Mouse (Mus musculus) myocyte (in vitro differentiated cells): Measurements from ENCODE around the gene Eif4a1. TPM values are rescaled to one million over a fixed set of nuclear protein-coding genes. Genes with fewer than 3 reads are reported as not detected.

Source experiments
- H3K27me3 ChIP-seq: one replicate; pipeline ENCODE4 v1.6.1; 2011; ENCODE audit not compliant: control insufficient read depth, insufficient read depth, insufficient read length
- H3K36me3 ChIP-seq: one replicate; pipeline ENCODE4 v1.6.1; 2011; ENCODE audit not compliant: control insufficient read depth, insufficient read depth
- H3K4me2 ChIP-seq: one replicate; pipeline ENCODE4 v1.6.1; 2011; ENCODE audit warnings: low read depth, control low read depth
- H3K4me3 ChIP-seq: one replicate; pipeline ENCODE4 v1.5.1; 2011; ENCODE audit warnings: mild to moderate bottlenecking, control low read depth, moderate library complexity
- H3K79me2 ChIP-seq: one replicate; pipeline ENCODE4 v1.6.1; 2011; ENCODE audit not compliant: control insufficient read depth, insufficient read depth
- H3ac ChIP-seq: one replicate; pipeline ENCODE4 v1.6.1; 2011; ENCODE audit not compliant: control insufficient read depth, insufficient read length
- CEBPB ChIP-seq: IDR thresholded peaks from 2 replicates; pipeline ENCODE4 v1.6.1; 2011; ENCODE audit warnings: mild to moderate bottlenecking, moderate library complexity; ENCODE audit not compliant: poor library complexity, insufficient read depth, severe bottlenecking
- E2F4 ChIP-seq: IDR thresholded peaks from one replicate; pipeline ENCODE4 v1.6.1; 2011; ENCODE audit warnings: mild to moderate bottlenecking, control low read depth, moderate library complexity; ENCODE audit not compliant: insufficient read depth
- MAX ChIP-seq: IDR thresholded peaks from one replicate; pipeline ENCODE4 v1.6.1; 2011; ENCODE audit warnings: low read depth, mild to moderate bottlenecking, control low read depth
- MYOD1 ChIP-seq, 3 experiments: IDR thresholded peaks; one replicate each; pipeline ENCODE4 v1.6.1; 2011; ENCODE audit warnings: control low read depth in 2 of 3, low read depth in 2 of 3, mild to moderate bottlenecking in 2 of 3, moderate library complexity in 1 of 3; ENCODE audit not compliant: insufficient read length in 2 of 3, control insufficient read depth in 1 of 3
- MYOG ChIP-seq, 3 experiments: IDR thresholded peaks; one replicate each; pipeline ENCODE4 v1.6.1; 2011; ENCODE audit warnings: control low read depth in 2 of 3, low read depth in 2 of 3, mild to moderate bottlenecking in 2 of 3; ENCODE audit not compliant: insufficient read length in 2 of 3, control insufficient read depth in 1 of 3, insufficient read depth in 1 of 3
- POLR2A ChIP-seq: IDR thresholded peaks from one replicate; pipeline ENCODE4 v1.6.1; 2011; ENCODE audit warnings: low read depth, mild to moderate bottlenecking, control low read depth, moderate library complexity; ENCODE audit not compliant: insufficient read length
- POLR2AphosphoS2 ChIP-seq: IDR thresholded peaks from one replicate; pipeline ENCODE4 v1.6.1; 2011; ENCODE audit warnings: low read depth, control low read depth; ENCODE audit not compliant: insufficient read length
- REST ChIP-seq: IDR thresholded peaks from one replicate; pipeline ENCODE4 v1.6.1; 2011; ENCODE audit warnings: mild to moderate bottlenecking, control low read depth, moderate library complexity; ENCODE audit not compliant: insufficient read depth, insufficient read length
- SRF ChIP-seq: IDR thresholded peaks from one replicate; pipeline ENCODE4 v1.6.1; 2011; ENCODE audit warnings: low read depth; ENCODE audit not compliant: control insufficient read depth, insufficient read length
- TCF12 ChIP-seq: IDR thresholded peaks from one replicate; pipeline ENCODE4 v1.6.1; 2011; ENCODE audit warnings: mild to moderate bottlenecking, control low read depth; ENCODE audit not compliant: poor library complexity, insufficient read depth, severe bottlenecking
- TCF3 ChIP-seq: IDR thresholded peaks from one replicate; pipeline ENCODE4 v1.6.1; 2011; ENCODE audit warnings: low read depth, control low read depth; ENCODE audit not compliant: insufficient read length
- USF1 ChIP-seq: IDR thresholded peaks from one replicate; pipeline ENCODE4 v1.6.1; 2011; ENCODE audit warnings: low read depth, mild to moderate bottlenecking, control low read depth, moderate library complexity
- polyA plus RNA-seq: library from polyadenylated mRNA; unstranded; fragments of >200 nt; fragmentation: generic; extraction: Trizol; gene quantifications from one replicate; pipeline ENCODE4 v1.2.1, GENCODE M21; 2012; ENCODE audit warnings: missing spikeins

Gene Eif4a1
- polyA plus RNA-seq, 1 experiment = 553 TPM

DNA sequence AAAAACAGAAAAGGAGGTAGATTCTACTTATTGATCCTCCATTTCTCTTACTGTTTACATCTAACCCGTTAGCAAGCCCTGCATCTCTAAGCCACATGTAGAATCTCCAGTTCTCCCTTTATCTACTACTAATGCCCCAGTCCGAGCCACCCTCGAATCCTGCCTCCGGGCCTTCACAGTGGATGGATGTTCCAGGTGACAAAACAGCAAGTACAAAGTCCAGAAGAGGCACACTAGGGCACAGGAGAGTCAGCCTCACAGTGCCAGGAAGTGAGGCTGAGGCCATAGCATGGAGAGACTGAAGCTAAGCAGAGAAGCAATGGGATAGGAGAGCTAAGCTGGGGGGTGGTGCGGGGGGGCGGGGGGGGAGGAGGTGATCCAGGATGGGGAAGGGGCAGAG is 20.6 kb upstream of the Eif4a1 start:
- H3K36me3 ChIP-seq = no peaks in the 10 kb centered on the region
- no peak for TF ChIP-seq TCF12
- no peak for TF ChIP-seq POLR2AphosphoS2
- no peak for TF ChIP-seq MAX
- TF ChIP-seq TCF3 = no peak
- no peak for TF ChIP-seq MYOG (IDR thresholded peaks at IDR 0.05; ENCODE audit: control insufficient read depth in 1 of 3, insufficient read depth in 1 of 3, insufficient read length in 2 of 3, low read depth in 2 of 3)
- no peak for TF ChIP-seq E2F4
- no peak for TF ChIP-seq MYOD1 (IDR thresholded peaks at IDR 0.05; ENCODE audit: control insufficient read depth in 1 of 3, insufficient read length in 2 of 3, low read depth in 2 of 3)
- TF ChIP-seq POLR2A = no peak
- no peak overlapping the region for H3ac ChIP-seq
- H3K79me2 ChIP-seq = no peaks in the 10 kb centered on the region
- H3K4me2 ChIP-seq = no peak overlapping the region
- no peaks in the 10 kb centered on the region for H3K27me3 ChIP-seq
- H3K4me3 ChIP-seq = no peak overlapping the region

- H3ac ChIP-seq = no peak overlapping the region
- no peaks in the 10 kb centered on the region for H3K79me2 ChIP-seq
- no peak overlapping the region for H3K4me2 ChIP-seq
- no peak overlapping the region for H3K4me3 ChIP-seq
- H3K27me3 ChIP-seq = no peaks in the 10 kb centered on the region
- TF ChIP-seq MYOD1 (IDR thresholded peaks at IDR 0.05; ENCODE audit: control insufficient read depth in 1 of 3, insufficient read length in 2 of 3, low read depth in 2 of 3) (peak in 1 of 3 experiments; percentile 46), USF1 (no peak), MYOG (IDR thresholded peaks at IDR 0.05; ENCODE audit: control insufficient read depth in 1 of 3, insufficient read depth in 1 of 3, insufficient read length in 2 of 3, low read depth in 2 of 3) (peak in 1 of 3 experiments; percentile 14)
- H3K36me3 ChIP-seq = no peaks in the 10 kb centered on the region
Observed at GRCm38 (mm10) chr11:69692196-69692811, 20.1 kb upstream of the Eif4a1 start.

- Histone ChIP-seq H3ac (no peak overlapping the region), H3K4me3 (no peak overlapping the region), H3K36me3 (no peaks in the 10 kb centered on the region), H3K79me2 (no peaks in the 10 kb centered on the region), H3K4me2 (no peak overlapping the region), H3K27me3 (no peaks in the 10 kb centered on the region)
- no peak for TF ChIP-seq CEBPB
- no peak for TF ChIP-seq USF1
- TF ChIP-seq TCF3 = no peak
- TF ChIP-seq MYOG (IDR thresholded peaks at IDR 0.05; ENCODE audit: control insufficient read depth in 1 of 3, insufficient read depth in 1 of 3, insufficient read length in 2 of 3, low read depth in 2 of 3) = no peak
- TF ChIP-seq REST = no peak
- TF ChIP-seq POLR2AphosphoS2 = no peak
- TF ChIP-seq SRF = no peak
Observed at GRCm38 (mm10) chr11:69689891-69690290, 17.7 kb upstream of the Eif4a1 start.

DNA sequence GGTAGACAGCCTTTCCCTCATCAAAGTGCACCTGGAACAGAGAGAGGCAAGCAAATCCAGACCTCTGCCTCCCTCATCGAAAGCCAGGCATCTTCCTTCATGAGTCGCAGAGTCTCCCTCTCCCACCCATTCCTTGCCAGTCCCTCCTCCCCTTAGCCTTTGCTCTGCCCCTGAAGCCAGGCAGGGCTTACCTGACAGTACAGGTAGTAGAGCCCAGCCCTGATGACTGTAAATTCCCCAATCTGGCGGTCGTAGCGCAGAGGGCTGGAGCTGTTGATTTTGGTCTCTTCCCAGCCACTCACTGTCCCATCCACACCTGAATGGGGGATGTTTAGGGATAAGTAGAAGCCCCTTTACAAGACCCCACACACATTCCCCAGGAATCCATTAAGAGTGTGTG is 14.8 kb upstream of the Eif4a1 start:
- TF ChIP-seq USF1 = no peak
- TF ChIP-seq E2F4 = no peak
- TF ChIP-seq POLR2AphosphoS2 = no peak
- no peak for TF ChIP-seq MYOD1 (IDR thresholded peaks at IDR 0.05; ENCODE audit: control insufficient read depth in 1 of 3, insufficient read length in 2 of 3, low read depth in 2 of 3)
- TF ChIP-seq REST = no peak
- no peak for TF ChIP-seq TCF3
- no peaks in the 10 kb centered on the region for H3K27me3 ChIP-seq
- no peak overlapping the region for H3K4me3 ChIP-seq
- H3ac ChIP-seq = no peak overlapping the region
- no peaks in the 10 kb centered on the region for H3K36me3 ChIP-seq
- H3K4me2 ChIP-seq = no peak overlapping the region
- no peaks in the 10 kb centered on the region for H3K79me2 ChIP-seq

- no peaks in the 10 kb centered on the region for H3K27me3 ChIP-seq
- peaks cover 3% of the 10 kb centered on the region for H3K79me2 ChIP-seq
- H3ac ChIP-seq = no peak overlapping the region
- H3K4me2 ChIP-seq = no peak overlapping the region
- no peaks in the 10 kb centered on the region for H3K36me3 ChIP-seq
- TF ChIP-seq SRF (no peak), REST (no peak), MYOD1 (IDR thresholded peaks at IDR 0.05; ENCODE audit: control insufficient read depth in 1 of 3, insufficient read length in 2 of 3, low read depth in 2 of 3) (no peak), CEBPB (no peak), MAX (no peak), E2F4 (no peak), TCF3 (no peak), POLR2A (no peak), POLR2AphosphoS2 (no peak), TCF12 (no peak), USF1 (no peak), MYOG (IDR thresholded peaks at IDR 0.05; ENCODE audit: control insufficient read depth in 1 of 3, insufficient read depth in 1 of 3, insufficient read length in 2 of 3, low read depth in 2 of 3) (no peak)
- H3K4me3 ChIP-seq = no peak overlapping the region
Observed at GRCm38 (mm10) chr11:69686377-69686776, 14.2 kb upstream of the Eif4a1 start.
